Mouse (Mus musculus) heart, postnatal 25 days (tissue): ENCODE measurements around the gene Defb18. TPM values are rescaled to one million over a fixed set of nuclear protein-coding genes. Genes with fewer than 3 reads are reported as not detected.
"Not testable (repeated sequence)": the region's sequence is repeated elsewhere in the genome, so short reads cannot be mapped to it uniquely, and the experiment has no call there.

Experiments used
- DNase-seq: peaks from one replicate; pipeline ENCODE4 v3.0.0; 2022; ENCODE audit warnings: low spot score
- intact Hi-C: fragments of 180-260 bp; cut with DNase I; formaldehyde crosslinking; loops from one replicate; pipeline ENCODE4 v1.15.1; 2025
- total RNA-seq, 2 experiments: library from RNA; stranded (reverse); gene quantifications; 2 replicates each; pipeline ENCODE4 v1.2.3; 2021

Defb18 gene
- total RNA-seq = not detected

DNA sequence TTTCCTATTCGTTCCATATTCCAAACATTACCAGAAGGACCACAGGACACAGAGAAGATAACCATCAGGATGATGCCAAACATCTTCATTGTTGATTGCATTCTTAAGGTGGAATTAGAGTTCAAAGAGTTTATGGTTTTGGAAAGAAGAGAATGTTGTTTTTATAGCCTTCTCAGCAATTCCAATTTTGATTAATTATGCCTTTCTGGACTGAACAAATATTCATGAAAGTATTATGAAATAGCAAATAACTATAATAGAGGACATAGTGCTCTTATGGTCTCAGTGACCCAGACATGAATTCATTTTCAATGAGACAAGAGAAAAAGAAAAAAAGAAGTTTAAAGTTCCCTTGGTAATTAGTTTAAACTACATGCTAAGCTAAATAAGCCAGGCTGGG is at the start of gene Defb18:
Gene Defb18 (minus strand): TSS at position 101 of the 400 bp plus-strand sequence.
- no peak for DNase-seq
- intact Hi-C loops = no loop called here

DNA sequence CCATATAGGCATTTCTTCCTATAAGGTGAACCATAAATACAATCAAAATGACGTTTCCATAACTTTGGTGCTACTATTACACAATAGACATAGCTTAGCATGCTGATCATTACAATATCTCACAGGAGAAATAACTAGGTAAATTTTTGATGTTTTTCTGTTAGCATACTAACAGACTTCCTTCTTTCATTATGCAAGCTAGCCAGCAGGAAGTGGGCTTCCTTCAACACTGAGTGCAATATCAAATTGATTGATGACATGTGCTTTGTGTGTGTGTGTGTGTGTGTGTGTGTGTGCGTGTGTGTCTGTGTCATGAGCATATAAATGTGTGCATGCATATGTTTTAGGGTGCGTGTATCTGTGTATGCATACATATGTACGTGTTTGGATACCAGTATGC is 33.9 kb upstream of the Defb18 start:
- intact Hi-C loops = no loop called here
- DNase-seq = no peak

DNA sequence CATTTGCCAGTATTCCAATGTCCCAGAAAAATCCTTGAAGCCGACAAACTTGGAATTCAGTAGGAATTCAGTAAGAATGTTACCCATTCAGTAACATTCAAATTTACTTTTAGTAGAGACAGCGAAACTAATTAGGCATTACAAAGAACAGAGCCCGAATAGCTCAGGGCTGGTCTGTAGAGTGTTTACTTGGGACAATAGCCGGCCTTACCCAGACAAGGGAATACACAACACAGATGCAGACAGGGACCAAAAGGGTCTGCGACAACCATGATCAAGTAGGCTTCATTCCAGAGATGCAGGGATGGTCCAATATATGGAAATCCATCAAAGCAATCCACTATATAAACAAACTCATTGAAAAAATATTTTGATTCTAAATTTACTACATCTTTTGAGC is 31.6 kb upstream of the Defb18 start:
- no peak for DNase-seq
- intact Hi-C loops = no loop called here

DNA sequence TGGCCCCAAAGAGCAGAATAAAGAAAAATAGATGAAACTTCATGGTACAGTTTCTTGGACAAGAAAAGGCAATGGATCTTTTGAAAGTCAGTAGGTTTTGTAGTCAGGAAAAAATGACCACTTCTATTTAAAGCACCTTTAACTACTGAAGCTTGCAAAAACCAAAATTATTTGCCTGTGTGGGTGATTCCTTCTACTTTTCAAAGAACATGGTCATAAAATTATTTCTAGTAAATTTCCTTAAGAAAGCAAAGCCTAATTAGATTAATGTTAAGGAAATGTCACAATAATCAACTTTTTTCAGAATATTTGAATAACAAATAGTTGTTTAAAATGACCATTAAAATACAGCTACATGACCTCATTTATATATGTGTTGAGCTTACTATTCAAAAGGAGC is 27.8 kb upstream of the Defb18 start, which contains the start of gene Defb41:
Gene Defb41 (minus strand): TSS at position 101 of the 400 bp plus-strand sequence.
- intact Hi-C loops = no loop called here
- DNase-seq = no peak

- DNase-seq, intact Hi-C loops: not testable (repeated sequence)
These were observed 8.7 kb upstream of the Defb18 start for GRCm38 (mm10) chr1:18245801-18246580.

- intact Hi-C loops = no loop called here
- DNase-seq = no peak
These were observed 13.8 kb downstream of the Defb18 start for GRCm38 (mm10) chr1:18223385-18223945.

DNA sequence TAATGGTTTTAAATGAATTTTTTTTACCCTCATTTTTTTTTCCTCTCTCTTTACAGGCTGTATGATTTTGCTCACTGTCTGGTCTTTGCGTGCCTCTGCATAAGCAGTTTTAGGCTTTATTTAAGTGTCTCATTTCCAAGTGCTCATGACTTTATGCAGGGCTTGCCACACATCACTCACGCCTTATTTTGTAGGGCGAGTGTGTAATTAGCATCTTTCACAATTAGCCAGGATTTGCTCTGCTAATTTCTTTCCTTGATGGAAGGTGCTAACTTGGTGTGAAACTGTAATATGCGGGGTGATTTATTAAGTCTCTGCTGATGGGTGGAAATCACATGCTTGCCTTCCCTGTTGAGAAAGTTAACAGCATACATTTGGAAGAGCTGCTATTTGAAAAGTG is 45.5 kb downstream of the Defb18 start:
- intact Hi-C loops = no loop called here
- no peak for DNase-seq

GRCm38 (mm10) chr1:18190714-18191712 is 46.2 kb downstream of the Defb18 start:
- intact Hi-C loops = no loop called here
- DNase-seq = no peak

Other genes starting within 250 kb of the Defb18 start
- not detected for gene Crisp4, start 91.5 kb downstream of the Defb18 start, total RNA-seq
- not detected for gene Defb41, start 27.7 kb upstream of the Defb18 start, total RNA-seq